Mouse (Mus musculus): ENCODE measurements around the gene Lsm2. TPM values are rescaled to one million over a fixed set of nuclear protein-coding genes. Genes with fewer than 3 reads are reported as not detected.

Lsm2 gene
- 12.4 TPM for polyA plus RNA-seq (2014; fragmentation: Illumina TruSeq; extraction: RNeasy Lipid Tissue Mini Kit (QIAGEN cat#74804); ENCODE audit: low replicate concordance)

DNA sequence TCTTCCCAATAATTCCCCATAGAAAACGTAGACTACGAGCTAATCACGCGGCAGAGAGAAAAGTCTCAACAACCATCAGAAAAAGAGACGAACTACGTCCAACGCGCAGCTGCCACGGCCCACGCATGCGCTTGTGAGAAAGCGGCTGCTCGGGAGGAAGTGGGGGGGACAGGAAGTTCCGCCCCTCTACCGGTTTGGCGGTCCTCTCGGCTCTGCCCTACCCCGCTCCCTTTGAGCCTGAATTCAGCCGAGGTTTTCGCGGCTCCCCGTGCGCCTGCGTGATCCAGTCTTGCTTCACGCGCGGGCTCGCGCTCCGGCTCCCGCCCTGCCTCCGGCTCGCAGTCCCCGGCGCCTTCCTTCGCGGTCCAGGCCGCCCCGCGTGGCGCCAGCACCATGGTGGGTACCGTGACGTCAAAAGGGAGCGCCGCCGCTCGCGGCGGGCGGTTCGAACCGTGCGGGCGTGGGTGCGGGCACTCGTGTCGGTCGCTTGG is at the start of gene Lsm2:
Lsm2 (plus strand) TSS at position 173 of the 491 bp plus-strand sequence.

DNA sequence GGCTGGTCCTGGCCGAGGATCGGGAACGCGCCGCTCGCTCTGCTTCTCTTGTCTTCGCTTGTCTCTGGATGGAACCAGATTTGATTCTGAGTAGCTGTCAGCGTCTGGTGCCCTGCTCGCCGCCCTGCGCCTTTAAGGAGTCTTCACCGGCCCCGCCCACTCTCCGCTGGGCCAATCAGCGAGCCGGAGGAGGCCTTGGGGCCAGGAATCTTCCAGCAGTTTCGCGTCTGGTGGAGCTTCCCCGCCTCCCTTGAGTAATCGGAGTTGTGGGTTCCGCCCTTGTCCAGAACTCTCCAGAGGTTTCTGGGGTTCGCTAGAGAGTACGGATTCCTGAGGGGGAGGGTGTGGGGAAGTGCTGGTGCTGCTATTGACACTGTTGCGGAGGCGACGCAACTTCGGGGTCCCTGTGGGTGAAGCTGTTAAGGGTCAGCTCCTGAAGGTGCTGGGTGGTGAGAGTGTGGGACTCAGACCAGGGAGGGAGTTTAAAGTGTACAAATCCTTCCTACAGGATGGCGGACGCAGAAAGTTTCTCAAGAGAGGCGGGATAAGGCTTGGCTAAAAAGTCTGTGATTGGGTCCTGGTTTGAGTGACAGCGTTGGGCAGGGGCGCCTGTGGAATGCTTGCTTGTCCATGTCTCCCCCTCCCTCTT is 22.4 kb upstream of the Lsm2 start, which contains the start of gene Hspa1b:
Hspa1b (minus strand) TSS at position 109 of the 649 bp plus-strand sequence.

DNA sequence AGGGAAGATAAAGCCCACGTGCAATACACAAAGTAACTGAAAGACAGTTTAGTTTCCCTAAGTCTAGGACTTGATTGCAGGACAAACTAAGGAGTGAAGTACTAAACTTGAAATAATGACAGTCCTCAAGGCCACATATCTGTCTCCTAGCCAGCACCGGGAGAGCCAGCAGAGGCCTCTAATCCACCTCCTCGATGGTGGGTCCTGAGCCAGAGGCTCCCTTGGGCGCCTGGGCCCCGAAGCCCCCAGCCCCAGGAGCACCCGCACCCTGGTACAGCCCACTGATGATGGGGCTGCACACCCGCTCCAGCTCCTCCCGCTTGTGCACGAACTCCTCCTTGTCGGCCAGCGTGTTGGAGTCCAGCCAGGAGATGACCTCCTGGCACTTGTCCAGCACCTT is 11.8 kb upstream of the Lsm2 start, which contains the start of gene Gm20481:
Gm20481 (plus strand) TSS at position 91 of the 400 bp plus-strand sequence.

DNA sequence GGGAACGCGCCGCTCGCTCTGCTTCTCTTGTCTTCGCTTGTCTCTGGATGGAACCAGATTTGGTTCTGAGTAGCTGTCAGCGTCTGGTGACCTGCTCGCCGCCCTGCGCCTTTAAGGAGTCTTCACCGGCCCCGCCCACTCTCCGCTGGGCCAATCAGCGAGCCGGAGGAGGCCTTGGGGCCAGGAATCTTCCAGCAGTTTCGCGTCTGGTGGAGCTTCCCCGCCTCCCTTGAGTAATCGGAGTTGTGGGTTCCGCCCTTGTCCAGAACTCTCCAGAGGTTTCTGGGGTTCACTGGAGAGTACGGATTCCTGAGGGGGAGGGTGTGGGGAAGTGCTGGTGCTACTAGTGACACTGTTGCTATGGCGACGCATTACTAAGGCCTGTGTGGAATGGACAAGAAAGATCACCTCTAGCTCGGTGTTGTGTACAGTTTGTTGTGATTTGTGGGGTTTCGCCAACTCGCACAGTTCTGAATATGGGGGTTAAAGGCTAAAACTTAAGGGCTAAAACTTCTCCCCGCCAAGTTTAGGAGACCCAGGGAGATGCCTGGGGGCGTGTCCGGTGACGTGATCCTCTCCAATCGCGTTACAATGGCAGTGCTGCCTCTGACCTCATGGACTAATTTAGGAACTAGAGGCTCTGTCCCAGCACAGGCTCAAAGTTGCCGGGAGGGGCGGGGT is 9.5 kb upstream of the Lsm2 start, which contains the start of the genes Hspa1a and Hspa1l:
Hspa1a (minus strand) TSS at position 88 of the 681 bp plus-strand sequence.
Hspa1l (plus strand) TSS at position 635 of the 681 bp plus-strand sequence.

DNA sequence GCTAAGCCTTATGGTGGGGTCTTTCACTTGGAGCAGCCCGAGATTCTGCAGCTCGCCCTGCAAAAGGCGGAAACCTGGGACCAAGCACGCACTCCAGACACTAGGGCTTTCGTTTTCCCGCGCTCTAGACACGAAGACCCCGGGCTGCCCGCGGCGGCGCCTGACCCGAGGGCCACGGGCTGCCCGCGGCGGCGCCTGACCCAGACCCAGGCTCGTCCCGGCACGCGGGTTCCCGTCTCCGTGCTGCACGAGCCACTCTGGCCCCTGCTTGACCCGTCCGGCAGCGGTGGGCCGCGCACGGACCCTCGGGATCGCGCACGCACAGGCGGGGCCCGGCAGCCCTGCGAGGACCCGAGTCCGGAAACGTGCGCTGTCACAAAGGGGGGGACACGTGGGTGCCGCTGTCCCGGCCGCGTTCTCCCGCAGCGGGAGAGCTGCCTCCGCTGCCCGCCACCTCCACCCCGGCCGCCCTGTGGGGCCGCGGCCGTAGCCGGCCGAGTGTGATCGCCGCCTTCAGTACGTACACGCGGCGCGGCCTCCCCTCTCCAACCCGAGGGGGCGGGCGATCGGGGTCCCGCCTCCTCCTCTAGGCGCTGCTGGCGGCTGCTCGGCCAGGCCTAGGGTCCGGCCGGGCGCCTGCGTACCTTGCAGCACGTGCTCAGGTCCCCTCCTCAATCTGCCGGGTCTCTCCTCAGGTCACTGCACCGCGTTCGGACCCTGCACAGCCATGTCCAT is 19.2 kb downstream of the Lsm2 start, which contains the start of gene Vars:
Vars (plus strand) TSS at position 271 of the 735 bp plus-strand sequence.

DNA sequence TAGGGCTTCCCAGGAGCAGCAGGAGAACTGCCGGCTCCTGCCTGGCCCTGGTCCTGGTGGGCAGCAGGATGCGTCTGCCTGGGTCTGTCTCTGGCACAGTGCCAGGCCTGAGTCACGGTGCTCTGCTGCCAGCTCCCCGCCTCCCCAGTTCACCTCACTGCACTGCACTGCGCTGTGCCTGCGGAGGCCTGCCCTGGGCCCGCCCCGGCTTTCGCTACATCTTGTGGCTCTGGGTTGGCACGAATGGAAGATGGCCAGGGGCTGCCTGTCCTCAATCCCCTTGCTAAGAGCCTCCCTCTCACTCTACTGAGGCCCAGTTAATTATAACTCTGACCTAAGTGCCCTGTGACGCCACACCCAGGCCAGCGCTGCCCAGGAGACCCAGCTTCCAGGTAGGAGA is 34.7 kb downstream of the Lsm2 start, which contains the start of gene Vwa7:
Vwa7 (plus strand) TSS at position 204 of the 400 bp plus-strand sequence.

DNA sequence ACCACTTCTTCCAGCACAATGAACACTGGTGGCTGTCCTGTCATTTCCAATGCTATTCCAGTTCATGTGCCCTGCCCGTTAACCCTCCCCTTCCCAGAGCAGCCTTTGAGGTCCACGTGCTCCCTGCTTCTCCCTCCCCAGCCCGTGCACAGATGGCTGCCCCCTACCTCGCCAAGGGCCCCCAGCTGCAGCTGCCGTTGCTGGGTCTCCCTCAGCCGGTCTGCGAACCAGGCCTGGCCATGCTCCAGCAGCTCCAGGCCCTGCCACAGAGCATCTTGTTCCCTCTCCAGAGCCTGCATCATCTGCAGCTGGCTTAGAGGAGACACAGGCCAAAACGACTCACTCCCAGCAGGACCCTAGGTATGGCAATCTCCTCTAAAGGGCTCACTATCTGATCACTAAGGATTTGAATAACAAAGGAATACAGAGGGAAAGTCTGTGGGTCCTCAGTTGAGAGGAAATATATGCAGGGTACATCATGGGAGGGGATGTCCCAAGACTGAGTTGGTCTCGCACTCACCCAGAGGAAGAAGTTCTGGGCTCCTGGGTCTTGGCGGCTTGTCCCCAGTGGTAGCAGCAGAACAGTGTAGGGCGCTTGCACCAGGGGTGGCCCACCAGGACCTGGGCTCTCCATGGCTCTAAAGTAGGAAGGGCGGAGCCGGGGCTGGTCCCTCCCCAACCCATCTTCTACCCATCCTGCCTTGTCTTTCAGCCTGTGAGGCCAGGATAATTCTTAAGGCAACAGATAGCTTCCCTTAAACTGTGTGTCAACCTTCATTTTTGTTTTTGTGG is 45.8 kb downstream of the Lsm2 start, which contains the start of gene Sapcd1:
Sapcd1 (minus strand) TSS at position 740 of the 792 bp plus-strand sequence.

Other genes with a start within 250 kb of the Lsm2 start
- 0.19 TPM for gene C4b, start 238.0 kb upstream of the Lsm2 start, polyA plus RNA-seq (2014; fragmentation: Illumina TruSeq; extraction: RNeasy Lipid Tissue Mini Kit (QIAGEN cat#74804); ENCODE audit: low replicate concordance)
- not detected for gene Cyp21a1, start 177.3 kb upstream of the Lsm2 start, polyA plus RNA-seq (2014; fragmentation: Illumina TruSeq; extraction: RNeasy Lipid Tissue Mini Kit (QIAGEN cat#74804); ENCODE audit: low replicate concordance)
- 17.0 TPM for gene Stk19, start 144.9 kb upstream of the Lsm2 start, polyA plus RNA-seq (2014; fragmentation: Illumina TruSeq; extraction: RNeasy Lipid Tissue Mini Kit (QIAGEN cat#74804); ENCODE audit: low replicate concordance)
- 1.6 TPM for gene Dxo, start 144.8 kb upstream of the Lsm2 start, polyA plus RNA-seq (2014; fragmentation: Illumina TruSeq; extraction: RNeasy Lipid Tissue Mini Kit (QIAGEN cat#74804); ENCODE audit: low replicate concordance)
- gene Skiv2l, start 131.7 kb upstream of the Lsm2 start, polyA plus RNA-seq (2014; fragmentation: Illumina TruSeq; extraction: RNeasy Lipid Tissue Mini Kit (QIAGEN cat#74804); ENCODE audit: low replicate concordance) = 4.8 TPM
- 0.41 TPM for gene Nelfe, start 131.5 kb upstream of the Lsm2 start, polyA plus RNA-seq (2014; fragmentation: Illumina TruSeq; extraction: RNeasy Lipid Tissue Mini Kit (QIAGEN cat#74804); ENCODE audit: low replicate concordance)
- gene Cfb, start 119.3 kb upstream of the Lsm2 start, polyA plus RNA-seq (2014; fragmentation: Illumina TruSeq; extraction: RNeasy Lipid Tissue Mini Kit (QIAGEN cat#74804); ENCODE audit: low replicate concordance) = 20.3 TPM
- gene Zbtb12, start 102.4 kb upstream of the Lsm2 start, polyA plus RNA-seq (2014; fragmentation: Illumina TruSeq; extraction: RNeasy Lipid Tissue Mini Kit (QIAGEN cat#74804); ENCODE audit: low replicate concordance) = 1.3 TPM
- 2.4 TPM for gene Gm20547, start 99.8 kb upstream of the Lsm2 start, polyA plus RNA-seq (2014; fragmentation: Illumina TruSeq; extraction: RNeasy Lipid Tissue Mini Kit (QIAGEN cat#74804); ENCODE audit: low replicate concordance)
- gene C2, start 83.6 kb upstream of the Lsm2 start, polyA plus RNA-seq (2014; fragmentation: Illumina TruSeq; extraction: RNeasy Lipid Tissue Mini Kit (QIAGEN cat#74804); ENCODE audit: low replicate concordance) = not detected
- gene Ehmt2, start 83.4 kb upstream of the Lsm2 start, polyA plus RNA-seq (2014; fragmentation: Illumina TruSeq; extraction: RNeasy Lipid Tissue Mini Kit (QIAGEN cat#74804); ENCODE audit: low replicate concordance) = 5.3 TPM
- 2.7 TPM for gene Slc44a4, start 67.4 kb upstream of the Lsm2 start, polyA plus RNA-seq (2014; fragmentation: Illumina TruSeq; extraction: RNeasy Lipid Tissue Mini Kit (QIAGEN cat#74804); ENCODE audit: low replicate concordance)
- gene Neu1, start 50.6 kb upstream of the Lsm2 start, polyA plus RNA-seq (2014; fragmentation: Illumina TruSeq; extraction: RNeasy Lipid Tissue Mini Kit (QIAGEN cat#74804); ENCODE audit: low replicate concordance) = 3.6 TPM
- gene Hspa1b, start 22.6 kb upstream of the Lsm2 start, polyA plus RNA-seq (2014; fragmentation: Illumina TruSeq; extraction: RNeasy Lipid Tissue Mini Kit (QIAGEN cat#74804); ENCODE audit: low replicate concordance) = 1.3 TPM
- gene Gm20481, start 11.9 kb upstream of the Lsm2 start, polyA plus RNA-seq (2014; fragmentation: Illumina TruSeq; extraction: RNeasy Lipid Tissue Mini Kit (QIAGEN cat#74804); ENCODE audit: low replicate concordance) = not detected
- gene Hspa1a, start 9.7 kb upstream of the Lsm2 start, polyA plus RNA-seq (2014; fragmentation: Illumina TruSeq; extraction: RNeasy Lipid Tissue Mini Kit (QIAGEN cat#74804); ENCODE audit: low replicate concordance) = 0.52 TPM
- gene Hspa1l, start 9.2 kb upstream of the Lsm2 start, polyA plus RNA-seq (2014; fragmentation: Illumina TruSeq; extraction: RNeasy Lipid Tissue Mini Kit (QIAGEN cat#74804); ENCODE audit: low replicate concordance) = not detected
- 0.37 TPM for gene Vars, start 19.1 kb downstream of the Lsm2 start, polyA plus RNA-seq (2014; fragmentation: Illumina TruSeq; extraction: RNeasy Lipid Tissue Mini Kit (QIAGEN cat#74804); ENCODE audit: low replicate concordance)
- gene Vwa7, start 34.7 kb downstream of the Lsm2 start, polyA plus RNA-seq (2014; fragmentation: Illumina TruSeq; extraction: RNeasy Lipid Tissue Mini Kit (QIAGEN cat#74804); ENCODE audit: low replicate concordance) = 0.11 TPM
- not detected for gene Sapcd1, start 46.2 kb downstream of the Lsm2 start, polyA plus RNA-seq (2014; fragmentation: Illumina TruSeq; extraction: RNeasy Lipid Tissue Mini Kit (QIAGEN cat#74804); ENCODE audit: low replicate concordance)
- 0.93 TPM for gene Msh5, start 64.9 kb downstream of the Lsm2 start, polyA plus RNA-seq (2014; fragmentation: Illumina TruSeq; extraction: RNeasy Lipid Tissue Mini Kit (QIAGEN cat#74804); ENCODE audit: low replicate concordance)
- 31.3 TPM for gene Clic1, start 68.1 kb downstream of the Lsm2 start, polyA plus RNA-seq (2014; fragmentation: Illumina TruSeq; extraction: RNeasy Lipid Tissue Mini Kit (QIAGEN cat#74804); ENCODE audit: low replicate concordance)
- not detected for gene Ddah2, start 77.2 kb downstream of the Lsm2 start, polyA plus RNA-seq (2014; fragmentation: Illumina TruSeq; extraction: RNeasy Lipid Tissue Mini Kit (QIAGEN cat#74804); ENCODE audit: low replicate concordance)
- not detected for gene Ly6g6c, start 83.5 kb downstream of the Lsm2 start, polyA plus RNA-seq (2014; fragmentation: Illumina TruSeq; extraction: RNeasy Lipid Tissue Mini Kit (QIAGEN cat#74804); ENCODE audit: low replicate concordance)
- gene Mpig6b, start 84.3 kb downstream of the Lsm2 start, polyA plus RNA-seq (2014; fragmentation: Illumina TruSeq; extraction: RNeasy Lipid Tissue Mini Kit (QIAGEN cat#74804); ENCODE audit: low replicate concordance) = 0.59 TPM
- gene Ly6g6e, start 95.0 kb downstream of the Lsm2 start, polyA plus RNA-seq (2014; fragmentation: Illumina TruSeq; extraction: RNeasy Lipid Tissue Mini Kit (QIAGEN cat#74804); ENCODE audit: low replicate concordance) = not detected
- gene Ly6g6d, start 96.2 kb downstream of the Lsm2 start, polyA plus RNA-seq (2014; fragmentation: Illumina TruSeq; extraction: RNeasy Lipid Tissue Mini Kit (QIAGEN cat#74804); ENCODE audit: low replicate concordance) = not detected
- gene Ly6g6f, start 103.7 kb downstream of the Lsm2 start, polyA plus RNA-seq (2014; fragmentation: Illumina TruSeq; extraction: RNeasy Lipid Tissue Mini Kit (QIAGEN cat#74804); ENCODE audit: low replicate concordance) = not detected
- 3.7 TPM for gene Abhd16a, start 107.4 kb downstream of the Lsm2 start, polyA plus RNA-seq (2014; fragmentation: Illumina TruSeq; extraction: RNeasy Lipid Tissue Mini Kit (QIAGEN cat#74804); ENCODE audit: low replicate concordance)
- not detected for gene Ly6g5c, start 126.4 kb downstream of the Lsm2 start, polyA plus RNA-seq (2014; fragmentation: Illumina TruSeq; extraction: RNeasy Lipid Tissue Mini Kit (QIAGEN cat#74804); ENCODE audit: low replicate concordance)
- not detected for gene Ly6g5b, start 133.6 kb downstream of the Lsm2 start, polyA plus RNA-seq (2014; fragmentation: Illumina TruSeq; extraction: RNeasy Lipid Tissue Mini Kit (QIAGEN cat#74804); ENCODE audit: low replicate concordance)
- gene Gpank1, start 139.6 kb downstream of the Lsm2 start, polyA plus RNA-seq (2014; fragmentation: Illumina TruSeq; extraction: RNeasy Lipid Tissue Mini Kit (QIAGEN cat#74804); ENCODE audit: low replicate concordance) = 2.3 TPM
- 112 TPM for gene Csnk2b, start 140.2 kb downstream of the Lsm2 start, polyA plus RNA-seq (2014; fragmentation: Illumina TruSeq; extraction: RNeasy Lipid Tissue Mini Kit (QIAGEN cat#74804); ENCODE audit: low replicate concordance)
- 1.7 TPM for gene D17H6S53E, start 144.5 kb downstream of the Lsm2 start, polyA plus RNA-seq (2014; fragmentation: Illumina TruSeq; extraction: RNeasy Lipid Tissue Mini Kit (QIAGEN cat#74804); ENCODE audit: low replicate concordance)
- gene Apom, start 150.2 kb downstream of the Lsm2 start, polyA plus RNA-seq (2014; fragmentation: Illumina TruSeq; extraction: RNeasy Lipid Tissue Mini Kit (QIAGEN cat#74804); ENCODE audit: low replicate concordance) = not detected
- gene Bag6, start 153.3 kb downstream of the Lsm2 start, polyA plus RNA-seq (2014; fragmentation: Illumina TruSeq; extraction: RNeasy Lipid Tissue Mini Kit (QIAGEN cat#74804); ENCODE audit: low replicate concordance) = 9.2 TPM
- gene Prrc2a, start 183.0 kb downstream of the Lsm2 start, polyA plus RNA-seq (2014; fragmentation: Illumina TruSeq; extraction: RNeasy Lipid Tissue Mini Kit (QIAGEN cat#74804); ENCODE audit: low replicate concordance) = 7.5 TPM
- 8.4 TPM for gene Aif1, start 194.2 kb downstream of the Lsm2 start, polyA plus RNA-seq (2014; fragmentation: Illumina TruSeq; extraction: RNeasy Lipid Tissue Mini Kit (QIAGEN cat#74804); ENCODE audit: low replicate concordance)
- not detected for gene Lst1, start 206.6 kb downstream of the Lsm2 start, polyA plus RNA-seq (2014; fragmentation: Illumina TruSeq; extraction: RNeasy Lipid Tissue Mini Kit (QIAGEN cat#74804); ENCODE audit: low replicate concordance)
- not detected for gene Ltb, start 212.6 kb downstream of the Lsm2 start, polyA plus RNA-seq (2014; fragmentation: Illumina TruSeq; extraction: RNeasy Lipid Tissue Mini Kit (QIAGEN cat#74804); ENCODE audit: low replicate concordance)
- not detected for gene Tnf, start 220.1 kb downstream of the Lsm2 start, polyA plus RNA-seq (2014; fragmentation: Illumina TruSeq; extraction: RNeasy Lipid Tissue Mini Kit (QIAGEN cat#74804); ENCODE audit: low replicate concordance)
- not detected for gene Lta, start 223.5 kb downstream of the Lsm2 start, polyA plus RNA-seq (2014; fragmentation: Illumina TruSeq; extraction: RNeasy Lipid Tissue Mini Kit (QIAGEN cat#74804); ENCODE audit: low replicate concordance)
- gene Gm16181, start 239.0 kb downstream of the Lsm2 start, polyA plus RNA-seq (2014; fragmentation: Illumina TruSeq; extraction: RNeasy Lipid Tissue Mini Kit (QIAGEN cat#74804); ENCODE audit: low replicate concordance) = not detected

Measured in small intestine, adult 10 weeks (tissue).